Mouse (Mus musculus) erythroblast, adult 5-6 weeks (primary cell): ENCODE data around the gene Parl. TPM values are rescaled to one million over a fixed set of nuclear protein-coding genes. Genes with fewer than 3 reads are reported as not detected.

ENCODE experiments used
- ATAC-seq: replicated peaks from 2 replicates; pipeline ENCODE4 v1.8.0; 2016; ENCODE audit warnings: moderate number of reproducible peaks, mild to moderate bottlenecking, moderate TSS enrichment, inconsistent platforms; ENCODE audit not compliant: poor library complexity, low FRiP score, severe bottlenecking
- total RNA-seq, 2 experiments: library from RNA; stranded (forward) in 1 of 2; stranded (reverse) in 1 of 2; fragments of 150-400 nt in 1 of 2; fragments of 200-764, 138-1000 nt in 1 of 2; gene quantifications; 2 replicates each; pipeline versions ENCODE4 v1.2.3 to v1.2.4; 2015 to 2017; ENCODE audit warnings: low replicate concordance in 2 of 2

Parl gene
- total RNA-seq (2015; ENCODE audit: low replicate concordance) (31.3 and 47.3 TPM in 2 replicates), total RNA-seq (2017; ENCODE audit: low replicate concordance) (7.1 and 30.9 TPM in 2 replicates)

DNA sequence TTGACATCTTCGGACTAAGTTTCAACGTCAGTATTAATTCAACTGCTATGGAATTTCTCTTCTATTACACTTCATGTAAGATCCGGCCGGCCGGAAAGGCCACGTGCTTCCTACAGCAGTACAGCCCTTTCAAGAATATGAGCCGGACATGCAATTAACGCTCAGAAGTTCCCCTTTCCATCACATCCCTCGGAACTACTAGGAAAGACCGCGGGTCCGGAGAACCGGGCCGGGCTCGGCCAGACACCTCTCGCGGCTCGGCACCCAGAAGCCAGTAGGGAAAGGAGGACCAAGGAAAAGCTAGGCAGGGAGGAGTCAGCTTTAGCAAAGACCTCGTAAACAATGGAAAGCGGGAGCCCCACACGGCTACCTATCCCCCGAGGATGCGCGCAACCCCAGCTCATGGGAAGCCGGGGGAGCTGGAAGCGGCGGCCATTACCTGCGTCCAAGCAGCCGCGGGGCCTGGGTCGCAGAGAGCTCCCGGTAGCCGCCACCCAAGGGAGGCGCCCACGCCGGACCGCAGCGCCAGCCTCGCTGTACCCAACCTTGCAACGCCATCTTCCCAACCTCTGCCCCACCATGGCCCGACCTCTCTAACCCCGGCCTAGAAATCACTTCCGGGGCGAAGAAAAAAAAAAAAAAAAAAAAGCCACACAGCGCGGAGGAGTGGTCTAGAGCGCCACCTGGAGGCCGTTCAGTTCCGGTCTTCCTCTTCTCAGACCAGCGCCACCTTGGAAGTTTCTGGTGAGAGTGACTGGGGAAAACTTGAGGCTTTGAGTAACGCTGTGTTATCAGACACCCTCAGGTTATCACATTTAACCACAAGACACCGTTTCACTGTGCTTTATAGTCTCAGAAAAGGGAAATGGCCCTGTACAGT is at the start of gene Parl:
Gene Parl, minus strand, starts transcription at position 618 of the 880 bp plus-strand sequence.
- ATAC-seq: peak; percentile 89

DNA sequence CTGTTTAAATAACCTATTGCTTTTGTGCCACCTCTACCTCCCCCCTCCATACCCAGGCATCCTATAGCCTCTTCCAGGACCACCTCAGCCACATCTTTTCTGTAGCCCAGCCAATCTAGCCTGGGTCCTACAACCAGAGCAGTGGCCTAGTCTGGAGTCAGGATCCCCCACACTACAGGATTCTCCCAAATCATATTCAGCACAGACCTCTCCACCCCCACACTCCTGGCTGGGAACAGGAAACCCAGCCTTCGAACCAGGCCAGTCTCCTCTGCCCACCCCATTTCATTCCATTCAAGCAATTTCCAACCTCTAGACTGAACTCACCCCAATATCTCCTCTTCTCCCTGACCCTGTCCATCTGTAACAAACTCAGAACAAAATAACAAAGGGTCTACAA is 43.3 kb upstream of the Parl start:
- no peak for ATAC-seq

DNA sequence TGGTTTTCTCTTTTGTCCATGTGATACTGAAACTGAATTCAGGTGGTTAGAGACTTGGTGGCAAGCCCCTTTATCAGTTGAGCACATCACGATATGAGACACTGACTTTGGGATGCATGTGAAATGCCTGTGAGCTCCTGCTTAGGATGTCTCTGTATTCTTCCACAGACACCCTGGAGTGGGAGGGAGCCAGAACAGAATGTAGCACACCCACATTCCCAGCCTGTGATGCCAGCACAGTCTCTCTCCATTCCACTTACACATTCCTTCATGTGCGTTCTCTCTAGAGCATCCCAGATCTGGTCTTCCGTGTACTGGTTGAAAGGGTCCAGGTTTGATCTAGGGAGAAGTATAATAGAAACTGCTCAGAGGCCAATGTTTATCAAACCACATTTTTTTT is 36.4 kb upstream of the Parl start:
- ATAC-seq: no peak

DNA sequence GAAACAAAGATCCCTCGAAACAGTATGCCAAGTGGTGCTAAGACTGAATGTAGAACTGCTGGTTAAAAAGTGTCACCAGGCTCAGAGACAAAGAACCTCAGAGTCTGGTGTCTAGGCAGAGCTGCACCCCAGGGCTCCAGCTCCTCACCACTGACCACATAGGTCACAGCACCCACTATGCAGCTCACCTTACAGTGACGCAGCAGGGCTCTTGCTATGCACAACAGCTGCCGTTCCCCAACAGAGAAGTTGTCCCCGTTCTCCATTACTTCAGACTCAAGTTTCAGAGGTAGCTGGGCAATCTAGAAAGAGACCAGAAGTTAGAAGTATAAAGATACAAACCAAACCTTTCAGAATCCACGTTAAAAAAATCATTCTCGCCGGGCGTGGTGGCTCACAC is 32.7 kb upstream of the Parl start:
- ATAC-seq: no peak

DNA sequence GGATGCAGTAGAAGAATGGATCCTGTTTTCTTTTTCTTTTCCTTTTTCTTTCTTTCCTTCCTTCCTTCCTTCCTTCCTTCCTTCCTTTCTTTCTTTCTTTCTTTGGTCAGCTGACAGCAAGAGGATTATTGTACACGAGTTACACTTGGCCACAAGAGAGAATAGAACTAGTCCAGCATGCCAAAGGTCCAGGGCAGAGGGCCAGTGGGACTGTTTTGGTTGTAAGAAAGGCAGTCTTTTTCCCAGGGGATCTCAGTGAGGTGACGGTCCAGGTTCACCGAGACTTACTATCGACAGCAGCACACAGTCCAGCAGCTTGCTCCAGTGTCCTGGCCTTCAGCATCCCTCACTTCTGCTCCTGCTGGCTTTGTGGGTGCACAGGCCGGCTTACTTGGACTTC is 26.1 kb upstream of the Parl start:
- no peak for ATAC-seq

DNA sequence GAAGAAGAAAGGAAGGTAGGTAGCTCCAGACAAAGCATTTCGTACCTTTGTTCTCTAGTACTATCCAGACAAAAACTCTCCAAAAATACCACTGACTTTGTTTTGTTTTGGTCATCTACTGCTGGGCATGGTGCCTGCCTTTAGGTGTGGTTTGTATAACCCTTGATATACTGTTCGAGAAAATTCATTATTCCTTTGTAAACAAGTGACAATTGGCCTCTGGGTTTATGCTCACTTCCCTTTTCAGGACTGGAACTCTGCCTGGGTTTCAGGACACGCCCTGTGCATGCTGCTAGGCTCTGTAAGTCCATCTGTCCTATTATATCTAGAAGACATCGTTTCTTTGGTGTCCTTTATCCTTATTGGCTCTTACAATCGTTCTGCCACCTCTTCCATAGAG is 23.1 kb upstream of the Parl start, which contains the start of gene Cyp2ab1:
Gene Cyp2ab1, minus strand, starts transcription at position 119 of the 400 bp plus-strand sequence.
- no peak for ATAC-seq

DNA sequence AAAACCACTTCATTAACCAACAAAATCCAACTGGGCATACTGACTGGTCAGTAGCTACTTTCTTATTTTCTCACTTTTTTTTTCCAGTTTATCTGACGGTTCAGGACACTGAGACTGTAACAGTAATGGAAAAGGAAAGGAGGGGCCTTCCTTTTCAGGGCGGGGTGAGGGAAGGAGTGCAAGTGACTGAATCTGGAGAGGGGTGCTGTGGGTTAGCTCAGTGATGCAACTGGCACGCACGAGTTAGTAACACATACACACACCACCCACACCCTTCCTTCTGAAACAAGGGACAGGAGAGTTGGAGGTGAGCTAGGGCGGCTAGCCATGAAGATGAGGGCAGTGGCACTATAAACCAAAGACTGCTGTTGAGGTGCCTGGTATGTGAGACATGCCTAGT is 21.7 kb upstream of the Parl start:
- ATAC-seq: no peak

DNA sequence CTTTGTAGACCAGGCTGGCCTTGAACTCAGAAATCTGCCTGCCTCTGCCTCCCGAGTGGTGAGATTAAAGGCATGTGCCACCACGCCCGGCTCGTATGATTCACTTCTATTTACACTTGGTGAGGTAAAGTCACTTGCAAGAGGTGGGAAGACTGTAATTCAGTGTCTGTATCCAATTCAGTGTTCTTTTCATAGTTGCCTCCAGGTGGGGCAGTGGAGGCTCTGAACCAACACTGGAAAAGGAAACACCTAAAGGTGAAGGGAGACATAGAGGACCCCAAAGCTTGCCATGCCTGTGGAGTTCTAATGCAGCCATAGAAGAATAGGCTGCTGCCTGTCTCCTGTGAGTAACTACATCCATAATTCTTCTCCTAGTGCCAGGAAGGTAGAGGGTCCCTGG is 20.1 kb upstream of the Parl start:
- no peak for ATAC-seq

DNA sequence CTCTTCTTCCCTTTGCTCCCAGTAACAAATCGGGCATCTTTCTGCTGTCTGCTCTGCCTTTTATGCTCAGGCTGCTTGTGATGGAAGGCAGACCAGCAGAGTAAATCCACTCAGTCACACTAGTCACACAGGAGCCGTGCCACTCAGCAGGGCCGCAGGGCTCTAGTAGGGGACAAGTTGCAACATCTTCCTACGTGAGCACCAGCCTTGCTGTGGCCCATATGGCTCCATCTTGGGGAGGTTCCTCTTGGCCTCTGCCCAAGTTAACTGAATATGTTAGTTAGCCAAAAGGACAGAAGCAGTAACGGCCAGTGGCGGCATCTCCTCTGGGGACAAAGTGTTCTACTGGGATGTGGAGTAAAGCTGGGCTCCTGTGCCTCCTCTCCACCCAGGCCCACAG is 14.6 kb upstream of the Parl start:
- no peak for ATAC-seq

DNA sequence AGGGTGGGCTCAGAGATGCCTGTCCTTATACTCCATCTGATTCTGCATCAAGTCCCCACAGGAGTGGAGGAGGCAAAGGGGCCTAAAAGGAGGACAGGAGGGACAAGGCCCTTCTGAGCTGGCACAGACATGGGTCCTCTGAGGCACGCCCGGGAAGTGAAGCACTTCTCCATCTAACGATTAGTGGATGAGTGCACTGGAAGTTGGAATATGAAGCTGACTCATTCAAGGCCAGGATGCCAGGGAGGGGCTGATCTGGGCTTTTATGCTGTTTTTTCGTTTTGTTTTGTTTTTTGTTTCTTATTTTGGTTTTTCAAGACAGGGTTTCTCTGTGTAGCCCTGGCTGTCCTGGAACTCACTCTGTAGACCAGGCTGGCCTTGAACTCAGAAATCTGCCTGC is 13.1 kb upstream of the Parl start:
- ATAC-seq: no peak

DNA sequence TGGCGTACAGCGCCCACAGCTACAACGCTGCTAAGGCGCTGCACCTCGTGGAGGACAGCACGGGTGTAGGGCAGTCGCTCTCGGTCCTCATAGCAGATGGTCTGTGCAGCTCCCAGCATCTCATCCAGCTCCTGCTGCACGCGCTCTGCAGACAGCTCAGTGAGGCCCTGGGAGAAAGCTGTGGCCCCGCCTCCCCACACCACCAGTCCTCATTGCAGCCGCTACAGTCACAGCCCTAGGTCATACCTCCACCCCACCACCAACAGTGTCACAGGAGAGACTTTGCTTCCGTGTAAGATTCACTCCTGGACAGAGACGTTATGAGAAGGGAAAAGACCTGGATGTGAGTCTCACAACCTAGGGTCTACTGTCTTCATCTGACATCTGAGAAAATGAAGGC is 10.1 kb upstream of the Parl start:
- ATAC-seq: no peak

DNA sequence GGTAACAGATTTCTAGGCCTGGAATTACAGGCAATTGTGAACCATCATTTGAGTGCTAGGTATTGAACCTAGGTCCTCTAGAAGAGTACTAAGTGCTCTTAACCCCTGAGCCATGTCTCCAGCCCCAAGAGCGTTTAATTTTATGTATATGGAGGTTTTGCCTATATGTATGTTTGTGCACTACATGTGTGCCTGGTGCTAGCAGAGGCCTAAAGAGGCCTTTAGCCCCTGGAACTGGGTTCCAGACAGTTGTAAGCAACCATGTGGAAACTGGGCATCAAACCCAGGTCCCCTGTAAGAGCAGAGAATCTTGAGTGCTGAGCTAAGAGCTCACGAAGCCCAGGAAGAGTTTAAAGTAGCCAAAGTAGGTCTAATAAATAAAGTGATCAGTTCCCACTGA is 2.1 kb downstream of the Parl start:
- ATAC-seq: no peak

DNA sequence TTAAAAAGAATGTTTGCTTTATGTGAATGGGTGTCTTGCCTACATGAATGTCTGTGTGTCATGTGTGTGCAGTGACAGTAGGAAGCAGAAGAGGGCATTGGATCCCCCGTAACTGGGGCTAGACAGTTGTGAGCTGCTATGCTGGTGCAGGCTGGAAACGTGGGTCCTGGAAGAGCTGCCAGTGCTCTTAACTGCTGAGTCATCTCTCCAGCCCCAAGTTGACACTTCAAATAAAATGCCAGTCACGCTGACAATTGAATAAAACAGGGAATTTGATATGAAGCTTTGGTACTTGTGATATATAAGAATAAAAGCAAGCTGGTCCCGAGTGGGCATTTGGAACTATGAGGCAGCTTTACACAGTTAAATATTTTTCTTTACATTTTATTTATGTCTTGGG is 21.9 kb downstream of the Parl start:
- ATAC-seq: peak; percentile 49

DNA sequence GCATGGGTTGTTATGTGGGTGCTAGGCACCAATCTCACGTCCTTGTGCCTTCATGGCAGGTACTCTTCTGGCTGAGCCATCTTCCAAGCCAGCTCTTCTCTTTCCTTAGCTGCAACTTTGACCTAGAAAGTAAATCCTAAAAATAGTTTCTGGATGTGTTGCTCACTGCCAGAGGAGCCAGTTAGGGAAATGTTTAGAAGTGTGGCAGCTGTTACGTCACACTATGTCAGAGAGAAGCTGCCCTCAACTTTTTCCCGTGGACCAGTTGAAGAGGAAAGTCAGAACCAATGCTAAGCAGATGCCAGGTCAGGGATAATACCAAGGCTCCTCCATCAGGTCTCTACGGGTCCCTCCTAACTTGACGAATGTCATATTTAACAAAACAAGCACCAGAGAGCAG is 22.8 kb downstream of the Parl start:
- no peak for ATAC-seq

DNA sequence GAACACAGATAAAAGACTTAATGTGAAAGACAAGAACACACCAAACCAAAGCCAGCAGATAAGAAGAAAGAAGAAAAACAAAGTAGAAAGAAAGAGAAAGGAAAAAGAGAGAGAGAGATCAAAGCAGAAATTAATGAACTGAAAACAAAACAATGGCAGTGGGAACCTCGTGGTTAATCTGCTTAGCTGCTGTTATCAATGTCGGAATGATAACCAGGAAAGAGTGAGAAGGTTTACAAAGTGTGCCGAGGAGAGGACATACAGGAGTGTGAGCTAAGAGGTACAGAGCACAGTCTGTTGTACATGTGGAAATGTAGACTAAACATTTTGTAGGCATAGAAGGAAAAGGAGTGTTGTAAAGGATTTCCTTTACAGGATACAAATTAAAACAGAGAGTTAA is 29.2 kb downstream of the Parl start:
- ATAC-seq: no peak

DNA sequence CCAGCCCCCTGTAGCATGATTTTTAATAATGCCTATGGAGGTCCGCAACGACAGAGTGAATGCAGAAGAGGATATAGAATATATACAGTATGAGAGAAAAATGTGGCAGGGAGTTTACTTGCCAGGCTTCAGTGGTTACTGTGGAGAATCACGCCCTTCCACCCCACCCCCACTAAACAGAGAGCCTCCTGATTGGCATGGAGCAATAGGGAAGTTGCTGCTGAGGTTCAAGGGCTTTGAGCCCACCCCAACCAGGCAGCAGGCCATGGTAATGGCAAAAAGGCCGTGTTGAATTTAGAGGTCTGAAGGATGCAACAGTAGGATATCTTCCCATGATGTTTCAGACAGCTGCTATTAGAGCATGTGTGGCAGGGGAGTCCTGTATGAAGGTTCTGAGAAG is 30.8 kb downstream of the Parl start:
- no peak for ATAC-seq

DNA sequence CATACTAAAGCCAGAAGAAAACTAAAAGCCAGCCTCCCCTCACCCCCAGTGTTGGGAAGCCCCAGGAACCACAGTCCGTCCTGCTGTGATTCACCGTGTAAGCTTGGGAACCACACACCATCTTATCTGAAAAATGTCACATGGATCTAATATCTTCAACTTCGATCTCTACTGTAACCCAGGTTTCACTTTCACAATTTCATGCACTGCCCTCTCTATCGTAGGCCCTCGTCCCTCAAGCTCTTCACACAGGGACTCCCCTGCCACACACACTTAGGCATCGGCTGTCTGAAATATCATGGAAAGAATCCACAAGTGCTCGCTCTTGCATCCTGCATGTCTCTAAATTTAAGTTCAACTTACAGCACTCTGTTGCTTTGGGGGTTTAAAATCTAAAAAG is 37.1 kb downstream of the Parl start:
- no peak for ATAC-seq

DNA sequence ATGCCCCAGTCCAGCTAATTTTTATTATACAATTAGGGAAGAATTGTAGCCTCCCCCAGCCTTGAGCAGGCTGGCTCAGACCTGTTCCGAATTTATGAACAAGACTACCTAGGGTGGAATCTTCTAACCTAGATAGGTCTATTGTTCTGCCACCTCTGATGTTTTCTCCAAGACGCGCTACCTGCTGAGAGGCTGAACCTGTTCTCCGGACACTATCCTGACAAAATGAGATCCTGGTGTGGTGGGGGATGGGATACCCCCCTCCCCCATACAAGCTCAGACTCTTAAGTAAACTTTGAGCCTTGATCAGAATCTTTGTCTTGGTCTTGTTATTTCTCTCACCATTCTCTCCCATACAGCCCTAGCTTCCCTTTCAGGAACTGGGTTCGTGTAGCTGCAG is 44.3 kb downstream of the Parl start:
- no peak for ATAC-seq

DNA sequence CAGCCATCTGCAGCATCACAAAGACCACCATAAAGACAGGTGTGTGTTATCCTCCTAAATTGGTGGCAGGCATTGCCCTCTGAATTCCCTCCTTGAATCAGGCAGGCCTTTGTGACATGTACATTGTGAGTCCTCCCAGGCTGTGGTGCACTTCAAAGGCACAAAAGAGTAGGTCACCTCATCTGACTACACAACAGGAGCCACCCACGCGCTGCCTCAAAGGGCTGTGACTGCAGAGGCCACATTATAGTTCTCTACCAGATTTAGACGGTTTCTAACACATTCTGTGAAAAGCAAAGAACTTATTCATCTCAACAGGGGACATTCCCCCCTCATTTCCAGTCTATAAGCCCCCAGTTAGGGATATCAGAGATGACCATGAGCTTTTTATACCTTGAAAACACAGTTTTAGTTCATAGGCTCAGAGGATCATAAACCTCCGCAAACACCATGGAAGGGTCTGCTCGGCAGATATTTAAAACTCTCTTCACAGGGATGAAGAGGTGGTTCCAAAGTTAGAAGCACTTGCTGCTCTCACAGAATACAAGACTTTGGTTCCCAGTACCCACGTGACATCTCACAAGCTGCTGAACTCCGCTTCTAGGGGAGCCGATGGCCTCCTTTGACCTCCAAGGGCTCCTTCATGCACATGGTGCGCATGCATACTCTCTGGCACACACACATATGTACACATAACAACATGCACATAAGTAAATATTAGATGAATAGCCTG is 53.6 kb downstream of the Parl start:
- no peak for ATAC-seq

DNA sequence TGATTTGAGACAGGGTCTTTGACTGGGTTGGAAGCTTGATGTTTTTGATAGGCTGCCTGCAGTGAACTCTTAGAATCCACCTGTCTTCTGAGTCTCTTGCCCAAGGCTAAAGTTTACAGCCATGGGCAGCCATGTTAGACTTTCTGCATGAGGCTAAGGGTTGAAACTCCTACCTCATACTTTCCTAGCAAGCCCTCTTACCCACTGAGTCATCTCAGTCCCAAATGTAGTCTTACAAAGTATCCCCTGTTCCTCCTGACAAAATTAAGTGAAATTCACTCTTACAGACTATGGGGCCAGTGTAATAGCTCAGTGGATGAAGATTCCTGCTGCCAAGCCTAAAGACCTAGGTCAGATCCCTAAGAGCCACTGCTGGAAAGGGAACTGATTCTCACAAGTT is 55.1 kb downstream of the Parl start:
- ATAC-seq: no peak
